ENCODE assay signal across 25 mouse cellular contexts in the genomic region with DNA sequence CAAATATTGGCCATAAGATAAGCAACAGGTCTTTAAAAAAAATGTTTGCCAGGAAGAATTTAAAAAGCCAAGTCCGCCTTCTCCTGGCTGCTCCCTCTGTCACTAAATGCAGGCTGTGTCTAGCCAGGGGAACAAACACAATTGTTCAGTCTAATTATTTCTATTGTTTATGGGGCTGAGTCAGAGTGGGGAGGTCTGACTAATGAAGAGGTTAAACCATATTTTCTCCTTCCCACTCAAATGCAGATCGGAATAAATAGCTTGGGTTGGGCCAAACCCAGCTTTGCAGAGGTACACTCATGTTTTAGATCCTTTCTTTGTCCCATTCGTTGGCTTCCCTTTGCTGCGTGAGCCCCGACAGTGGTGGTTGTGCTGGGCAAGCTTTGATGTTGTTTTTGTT.
"Had no signal": no experiment of that assay in that cellular context is flagged by ENCODE, and none has a peak within 500 bp of the region (broad histone marks: within the 10 kb centered on the region; RNA-seq: fewer than 3 reads in every experiment).

No protein-coding gene starts in this region.

- H3K4me2 ChIP-seq: heart, embryonic 11.5 days; heart, embryonic 13.5 days; heart, embryonic 15.5 days; hindbrain, embryonic 14.5 days; intestine, embryonic 15.5 days; limb, embryonic 12.5 days; liver, embryonic 11.5 days; liver, embryonic 13.5 days had no signal

- DNase-seq: gastrocnemius, postnatal 14 days; gastrocnemius, postnatal 36 days; heart, adult 11 months; heart, adult 2 months; heart, postnatal 14 days; heart, postnatal 36 days; kidney, adult 18-20 months; kidney, adult 8-10 months; kidney, postnatal 10 days; kidney, postnatal 25 days; kidney, postnatal 4 days; layer of hippocampus, postnatal 36 days; liver; liver, embryonic 13.5 days had no signal

- H3K36me3 ChIP-seq: heart, embryonic 13.5 days; heart, embryonic 15.5 days; intestine, embryonic 15.5 days; limb, embryonic 10.5 days; limb, embryonic 12.5 days; liver, embryonic 13.5 days had no signal

- H3K27ac ChIP-seq: heart, adult 2 months; heart, embryonic 13.5 days; heart, embryonic 15.5 days; hindbrain, embryonic 14.5 days; intestine, embryonic 15.5 days; layer of hippocampus, adult 2 months; limb, embryonic 10.5 days; limb, embryonic 12.5 days; liver, embryonic 13.5 days had no signal

- H3K9me3 ChIP-seq: heart, embryonic 13.5 days; heart, embryonic 15.5 days; intestine, embryonic 15.5 days; limb, embryonic 10.5 days; limb, embryonic 12.5 days; liver, embryonic 13.5 days had no signal

- H3K4me3 ChIP-seq: heart, adult 2 months; heart, embryonic 13.5 days; heart, embryonic 15.5 days; intestine, embryonic 15.5 days; layer of hippocampus, adult 2 months; limb, embryonic 10.5 days; limb, embryonic 12.5 days; liver, embryonic 13.5 days had no signal

- H3K9ac ChIP-seq: heart, embryonic 13.5 days; heart, embryonic 15.5 days; hindbrain, embryonic 14.5 days; intestine, embryonic 15.5 days; limb, embryonic 12.5 days; liver, embryonic 13.5 days had no signal

- H3K4me1 ChIP-seq: heart, embryonic 13.5 days; heart, embryonic 15.5 days; intestine, embryonic 15.5 days; limb, embryonic 10.5 days; limb, embryonic 12.5 days; liver, embryonic 13.5 days had no signal

- H3K27me3 ChIP-seq: intestine, embryonic 15.5 days had no signal

- ATAC-seq: hindbrain, embryonic 16.5 days; intestine, embryonic 15.5 days; intestine, postnatal 0 days had no signal
